In genomic region chr1:141954323-141954867, GRCm38 (mm10) we compare ENCODE assay signal across 19 mouse cellular contexts.
"Had no signal": no experiment of that assay in that cellular context is flagged by ENCODE, and none has a peak within 500 bp of the region (broad histone marks: within the 10 kb centered on the region; RNA-seq: fewer than 3 reads in every experiment).

No protein-coding gene starts in this region.

- H3K27me3 ChIP-seq: liver, embryonic 13.5 days; liver, embryonic 15.5 days; lung, embryonic 15.5 days; megakaryocyte, embryonic 14.5 days; stomach, embryonic 15.5 days had no signal

- H3K9ac ChIP-seq: liver, embryonic 13.5 days; liver, embryonic 15.5 days; liver, postnatal 0 days; lung, embryonic 15.5 days; stomach, embryonic 15.5 days had no signal

- H3K9me3 ChIP-seq: liver, embryonic 13.5 days; liver, embryonic 15.5 days; lung, embryonic 15.5 days; megakaryocyte, embryonic 14.5 days; stomach, embryonic 15.5 days had no signal

- H3K27ac ChIP-seq: liver, embryonic 13.5 days; liver, embryonic 15.5 days; lung, embryonic 15.5 days; macrophage; stomach, embryonic 15.5 days; stomach, postnatal 0 days had no signal

- DNase-seq: liver, embryonic 13.5 days; liver, postnatal 0 days; lung, adult 2 months; lung, postnatal 14 days; lung, postnatal 36 days; midbrain, embryonic 14.5 days; right cerebral cortex, postnatal 14 days; thymus, adult 2 months; thymus, postnatal 25 days; thymus, postnatal 4 days had no signal

- H3K36me3 ChIP-seq: liver, embryonic 13.5 days; liver, embryonic 15.5 days; lung, embryonic 15.5 days; stomach, embryonic 15.5 days had no signal

- ATAC-seq: liver, postnatal 0 days; lung, postnatal 0 days; midbrain, embryonic 16.5 days had no signal

- H3K4me1 ChIP-seq: liver, embryonic 13.5 days; liver, embryonic 15.5 days; lung, embryonic 15.5 days; megakaryocyte, embryonic 14.5 days; stomach, embryonic 15.5 days had no signal

- H3K4me2 ChIP-seq: liver, embryonic 13.5 days; liver, embryonic 15.5 days; lung, embryonic 15.5 days; midbrain, embryonic 11.5 days; stomach, embryonic 15.5 days had no signal

- H3K4me3 ChIP-seq: liver, embryonic 13.5 days; liver, embryonic 15.5 days; lung, embryonic 15.5 days; megakaryocyte, embryonic 14.5 days; stomach, embryonic 15.5 days had no signal
